Mouse (Mus musculus) left cerebral cortex, postnatal 36 days (tissue): ENCODE measurements around the gene Cldn34a. TPM values are rescaled to one million over a fixed set of nuclear protein-coding genes. Genes with fewer than 3 reads are reported as not detected.
"Not testable (repeated sequence)": the region's sequence is repeated elsewhere in the genome, so short reads cannot be mapped to it uniquely, and the experiment has no call there.

ENCODE experiments used
- DNase-seq, 2 experiments: peaks; one replicate each; pipeline ENCODE4 v3.0.0; 2021 to 2022; ENCODE audit warnings: low spot score in 2 of 2, mixed read lengths in 1 of 2
- intact Hi-C: fragments of 180-260 bp; cut with DNase I; formaldehyde crosslinking; loops from one replicate; pipeline ENCODE4 v1.15.1; 2025
- total RNA-seq, 2 experiments: library from RNA; stranded (reverse); gene quantifications; 2 replicates each; pipeline ENCODE4 v1.2.3; 2021

Gene Cldn34a
- total RNA-seq, result not detected

- DNase-seq, result no peak
- intact Hi-C loops, result no loop called here
These were observed at the start of gene Cldn34a for GRCm38 (mm10) chrX:152563034-152563433. Cldn34a (plus strand) TSS chrX:152563334.

GRCm38 (mm10) chrX:152518611-152519010, 44.5 kb upstream of the Cldn34a start:
- intact Hi-C loops, DNase-seq: not testable (repeated sequence)

GRCm38 (mm10) chrX:152545736-152546135, 17.4 kb upstream of the Cldn34a start:
- intact Hi-C loops, result no loop called here
- DNase-seq, result no peak

GRCm38 (mm10) chrX:152548180-152548579, 15.0 kb upstream of the Cldn34a start:
- no peak for DNase-seq
- intact Hi-C loops, result no loop called here

- intact Hi-C loops, result no loop called here
- no peak for DNase-seq
These were observed 5.7 kb upstream of the Cldn34a start for GRCm38 (mm10) chrX:152557446-152557845.

Other genes with a start within 250 kb of the Cldn34a start
- 10 to 100 TPM; 52.5 to 54.5 TPM for gene Kantr, start 235.8 kb upstream of the Cldn34a start, total RNA-seq
- gene Tspyl2, start 220.9 kb upstream of the Cldn34a start, total RNA-seq, result 10 to 100 TPM; 82.4 to 99.8 TPM
- 10 to 100 TPM; 15.8 to 17.5 TPM for gene Gpr173, start 194.6 kb upstream of the Cldn34a start, total RNA-seq
- 100 to 1,000 TPM; 113 to 115 TPM for gene Shroom2, start 206.1 kb downstream of the Cldn34a start, total RNA-seq
- gene Gpr143, start 218.6 kb downstream of the Cldn34a start, total RNA-seq, result under 1 TPM in 1 of 2 experiments, not detected in 1; 0.47 TPM